Mouse (Mus musculus) induced T-regulatory cell, adult 2 months (primary cell): ENCODE results near the gene Abca5.
A peak's percentile ranks its signal among the peaks of the same experiment; 100 is the strongest.

ENCODE experiments used
- DNase-seq: peaks from one replicate; pipeline ENCODE4 v3.0.0-alpha.2; 2012; ENCODE audit warnings: low read depth

Abca5 gene

DNA sequence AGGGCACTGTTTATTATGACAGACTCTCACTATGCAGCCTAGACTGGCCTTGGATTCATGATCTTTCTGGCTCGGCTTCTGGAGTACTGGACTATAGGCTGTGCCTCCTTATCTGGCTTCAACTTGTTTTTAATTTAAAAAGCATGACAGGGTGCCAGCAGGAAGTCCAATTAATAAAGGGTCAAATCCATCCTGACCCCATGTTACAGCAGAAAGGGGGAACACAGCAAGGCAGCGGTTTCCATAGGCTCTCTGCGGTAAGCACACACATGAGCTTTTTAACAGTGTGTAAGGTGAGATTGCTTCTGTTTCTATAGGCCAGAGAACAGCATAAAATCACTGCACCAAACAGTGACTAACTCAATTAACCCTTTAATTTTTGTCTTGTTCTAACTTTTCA lies 34.1 kb downstream of the Abca5 start:
- no peak for DNase-seq

DNA sequence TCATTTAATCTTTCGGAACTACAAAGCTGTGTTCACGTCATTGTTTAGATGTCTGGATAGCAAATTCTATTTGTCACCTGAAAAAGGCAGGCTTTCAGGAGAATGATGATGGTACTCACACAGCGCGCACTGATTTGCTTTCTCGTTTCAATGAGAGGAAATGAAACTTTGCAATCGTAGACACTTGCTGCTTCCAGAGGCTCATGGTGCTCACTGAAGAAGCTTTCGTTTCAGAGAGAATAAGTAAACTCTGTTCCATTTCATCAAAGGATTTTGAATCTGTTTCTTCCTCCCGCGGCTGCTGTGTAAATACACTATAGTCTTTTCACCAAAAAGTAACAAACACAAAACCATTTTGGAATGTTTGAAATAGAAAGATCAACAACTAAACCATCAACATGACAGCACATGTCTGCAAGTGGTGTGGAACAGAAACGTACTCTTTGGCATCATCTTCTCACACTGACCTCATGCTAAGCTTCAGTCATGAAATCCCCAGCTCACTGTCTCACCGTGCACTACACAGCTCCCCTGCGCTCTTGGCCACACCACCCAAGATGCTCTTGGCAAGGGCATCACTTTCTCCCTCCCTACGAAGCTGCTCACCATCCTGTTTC lies 39.5 kb downstream of the Abca5 start:
- DNase-seq = no peak

DNA sequence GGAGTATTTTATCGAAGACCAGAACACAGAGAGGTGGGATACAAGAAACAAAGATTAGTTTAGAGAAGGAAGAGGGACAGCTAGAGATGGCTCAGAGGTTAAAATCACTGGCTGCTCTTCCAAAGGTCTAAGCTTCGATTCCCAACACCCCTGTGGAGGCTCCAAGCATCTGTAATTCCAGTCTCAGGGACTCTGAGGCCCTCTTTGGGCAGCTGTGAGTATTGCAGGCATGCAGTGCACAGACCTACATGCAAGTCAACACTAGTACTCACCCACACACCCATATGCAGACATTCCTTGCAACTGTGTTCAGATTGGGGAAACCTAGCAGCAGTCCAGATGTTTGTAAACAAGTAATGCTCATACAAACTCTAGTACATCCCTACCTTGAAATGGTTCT lies 46.9 kb downstream of the Abca5 start:
- no peak for DNase-seq

GRCm38 (mm10) chr11:110288423-110288822 lies 49.1 kb downstream of the Abca5 start:
- DNase-seq = no peak

DNA sequence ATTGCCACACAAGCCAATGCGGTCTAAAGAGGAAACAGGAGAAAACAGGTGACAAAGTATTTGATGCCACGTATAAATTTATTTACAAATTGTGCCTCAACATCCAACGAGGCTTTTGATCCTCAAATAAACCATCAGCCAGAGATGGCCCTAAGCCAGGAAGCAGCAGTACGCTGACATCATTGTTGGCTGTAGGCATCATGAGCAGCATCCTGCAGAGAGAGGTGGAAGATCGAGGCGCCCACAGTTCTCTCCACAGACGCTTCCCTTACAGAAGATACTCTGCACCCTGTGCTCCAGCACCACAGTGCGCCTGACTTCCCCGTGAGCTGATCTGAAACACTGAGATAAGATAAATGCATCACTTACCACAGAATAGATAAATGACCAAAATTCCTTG lies 49.8 kb downstream of the Abca5 start:
- DNase-seq = no peak

GRCm38 (mm10) chr11:110286331-110286730 lies 51.2 kb downstream of the Abca5 start:
- DNase-seq = no peak

DNA sequence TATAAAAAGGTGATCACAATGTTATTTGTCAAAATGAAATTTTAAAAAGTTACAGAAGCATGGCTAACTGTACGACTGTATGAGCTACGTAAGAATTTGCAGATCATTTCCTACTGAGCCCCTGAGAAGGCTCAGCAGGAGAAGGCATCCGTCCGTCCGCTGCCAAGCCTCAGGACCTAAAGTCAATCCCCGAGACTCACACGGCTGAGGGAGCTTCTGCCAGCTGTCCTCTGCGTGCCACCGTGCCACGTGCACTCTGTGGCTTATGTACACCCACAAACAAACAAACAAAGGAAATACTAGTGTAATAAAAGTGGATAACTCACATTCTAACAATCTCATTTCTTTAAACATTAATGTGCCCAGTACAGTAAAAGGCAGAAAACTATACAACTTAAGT lies 52.7 kb downstream of the Abca5 start:
- no peak for DNase-seq

DNA sequence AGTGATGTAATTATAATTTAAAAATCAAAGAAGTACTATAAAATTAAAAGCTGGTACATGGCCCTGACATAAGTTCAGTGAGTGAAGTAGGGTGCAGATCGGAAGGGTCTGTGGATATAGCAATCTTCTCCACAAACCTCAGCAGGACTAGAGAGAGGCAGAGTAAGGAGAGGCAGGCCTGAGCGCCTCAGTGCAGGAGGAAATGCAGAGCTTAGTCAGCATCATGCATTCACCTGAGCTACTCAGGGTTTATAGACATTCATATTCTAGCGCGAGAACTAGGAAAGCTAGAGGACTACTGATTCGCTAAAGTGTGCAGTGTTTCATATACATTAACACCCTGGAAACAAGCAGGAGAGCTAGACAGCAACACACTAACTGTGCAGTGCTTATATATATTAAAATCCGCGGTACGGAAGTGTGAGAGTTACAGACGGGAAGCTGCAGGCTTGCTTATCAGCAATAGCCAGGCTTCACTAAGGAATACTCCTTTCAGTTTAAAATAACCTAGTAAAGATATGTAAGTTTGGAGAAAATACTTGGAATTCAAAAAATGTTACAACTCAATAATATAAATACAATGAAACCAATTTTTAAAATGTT lies 53.2 kb downstream of the Abca5 start:
- no peak for DNase-seq

DNA sequence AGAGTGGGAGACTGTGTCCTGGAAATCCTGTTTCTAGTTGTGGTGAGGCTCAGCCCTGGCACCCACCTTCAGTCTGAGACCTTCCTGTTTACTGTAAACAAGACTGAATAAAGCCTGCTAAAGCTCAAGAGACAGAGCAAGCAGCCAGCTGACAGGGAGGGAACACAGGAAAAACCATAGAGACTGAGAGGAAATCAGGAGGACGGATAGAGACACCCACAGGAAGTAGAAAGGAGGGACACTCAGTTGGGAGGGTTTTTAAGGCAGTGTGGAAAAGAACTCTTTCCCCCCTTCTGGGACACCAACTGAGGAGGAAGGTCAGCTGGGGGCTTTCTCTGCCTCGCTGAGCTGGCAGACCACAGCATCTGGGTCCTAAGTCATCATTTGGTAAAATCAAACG lies 62.7 kb downstream of the Abca5 start:
- DNase-seq = no peak

- DNase-seq = peak; percentile 88
These were observed 65.8 kb downstream of the Abca5 start for GRCm38 (mm10) chr11:110271745-110272144.

- DNase-seq = peak; percentile 94
These were observed 69.2 kb downstream of the Abca5 start for GRCm38 (mm10) chr11:110268244-110268844.

DNA sequence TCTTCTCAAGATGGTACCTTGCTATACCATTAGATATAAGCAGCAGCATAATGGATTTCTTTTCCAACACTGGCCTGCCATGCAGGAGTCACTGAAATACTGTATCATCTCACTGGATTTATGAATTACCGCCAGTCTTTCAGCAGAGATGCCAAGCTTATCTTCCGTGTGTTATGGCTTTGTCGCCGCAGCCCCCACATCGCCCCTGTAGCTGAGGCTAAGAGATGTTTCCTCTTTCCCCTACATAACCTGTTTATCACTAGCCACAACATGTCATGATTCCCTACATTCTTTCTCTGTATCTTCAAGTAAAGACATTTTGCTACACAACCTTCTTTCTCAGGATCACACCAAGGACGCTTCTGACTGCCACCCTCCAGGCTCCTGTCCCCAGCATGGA lies 70.3 kb downstream of the Abca5 start:
- DNase-seq = no peak

DNA sequence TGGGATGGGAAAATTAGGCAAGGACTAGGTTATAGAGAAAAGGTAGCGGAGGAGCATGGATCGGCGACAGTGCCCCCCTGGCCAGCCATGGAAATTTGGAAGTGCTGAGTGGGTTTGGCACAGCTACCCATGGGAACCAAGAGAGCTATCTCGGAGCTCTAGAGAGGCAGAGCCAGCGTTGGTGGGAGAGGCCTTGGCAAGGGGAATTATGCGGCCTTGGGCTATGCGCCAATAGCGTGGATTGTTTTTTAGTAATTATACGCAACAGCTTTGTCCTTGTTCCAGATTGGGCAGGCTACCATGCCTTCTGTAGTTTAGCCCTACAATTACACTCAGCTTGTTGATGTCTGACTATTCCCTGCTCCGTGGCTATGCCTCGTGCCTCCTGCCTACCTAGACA lies 70.8 kb downstream of the Abca5 start:
- DNase-seq = no peak

DNA sequence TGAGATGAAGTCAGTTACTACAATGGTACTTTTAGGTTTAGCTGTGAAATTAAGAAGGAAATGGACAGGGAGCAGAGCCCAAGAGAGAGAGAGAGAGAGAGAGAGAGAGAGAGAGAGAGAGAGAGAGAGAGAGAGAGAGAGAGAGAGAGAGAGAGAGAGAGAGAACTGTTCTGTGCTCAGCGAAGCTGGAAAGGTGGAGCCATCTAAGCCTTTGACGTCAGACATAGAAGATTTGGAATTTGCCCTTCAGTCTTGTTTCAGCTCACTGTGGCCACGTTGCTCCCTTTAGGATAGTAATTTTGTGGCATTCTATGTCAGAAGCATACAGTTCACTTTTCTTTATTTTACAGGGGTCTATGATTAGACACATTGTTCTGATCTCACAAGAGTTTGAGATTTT lies 75.6 kb downstream of the Abca5 start:
- DNase-seq = no peak

- no peak for DNase-seq
These were observed 79.6 kb downstream of the Abca5 start for GRCm38 (mm10) chr11:110257911-110258310.

DNA sequence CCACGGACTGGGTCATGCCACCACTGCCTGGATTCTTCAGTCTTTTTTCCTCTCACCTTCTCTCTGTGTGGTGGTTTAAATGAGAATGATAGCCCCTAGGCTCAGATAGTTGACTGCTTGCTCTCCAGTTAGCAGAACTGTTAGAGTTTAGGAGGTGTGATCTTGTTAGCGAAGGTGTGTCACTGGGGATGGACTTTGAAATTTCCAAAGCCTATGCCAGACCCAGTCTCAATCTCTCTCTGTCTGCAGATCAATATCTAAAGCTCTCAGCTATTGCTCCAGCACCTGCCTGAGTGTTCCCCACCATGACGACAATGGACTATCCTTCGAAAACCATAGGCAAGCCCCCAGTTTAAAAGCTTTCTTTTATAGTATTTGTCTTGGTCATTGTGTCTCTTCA lies 80.5 kb downstream of the Abca5 start:
- no peak for DNase-seq

DNA sequence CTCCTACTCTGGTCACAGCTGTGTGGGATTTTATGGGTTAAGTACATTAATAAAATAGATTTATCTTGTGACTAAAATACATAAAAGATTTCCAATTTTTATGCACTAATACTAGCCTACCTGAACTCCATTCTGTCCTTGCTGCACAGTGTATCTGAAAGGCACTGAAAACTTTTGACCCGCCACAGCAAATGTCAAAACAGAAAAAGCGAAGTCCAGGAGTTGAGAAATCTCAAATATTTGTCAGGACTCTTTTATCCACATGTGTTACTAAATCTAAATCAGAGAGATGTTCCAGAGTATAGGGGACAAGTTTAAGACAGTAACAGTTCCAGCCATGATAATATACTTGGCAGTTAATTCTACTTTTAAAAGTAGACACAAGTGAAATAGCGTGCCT lies 85.3 kb downstream of the Abca5 start:
- DNase-seq = no peak

- DNase-seq = no peak
These were observed 86.0 kb downstream of the Abca5 start, which contains the start of gene Abca6 for GRCm38 (mm10) chr11:110251534-110251933. Gene Abca6, minus strand, starts transcription at chr11:110251776.

DNA sequence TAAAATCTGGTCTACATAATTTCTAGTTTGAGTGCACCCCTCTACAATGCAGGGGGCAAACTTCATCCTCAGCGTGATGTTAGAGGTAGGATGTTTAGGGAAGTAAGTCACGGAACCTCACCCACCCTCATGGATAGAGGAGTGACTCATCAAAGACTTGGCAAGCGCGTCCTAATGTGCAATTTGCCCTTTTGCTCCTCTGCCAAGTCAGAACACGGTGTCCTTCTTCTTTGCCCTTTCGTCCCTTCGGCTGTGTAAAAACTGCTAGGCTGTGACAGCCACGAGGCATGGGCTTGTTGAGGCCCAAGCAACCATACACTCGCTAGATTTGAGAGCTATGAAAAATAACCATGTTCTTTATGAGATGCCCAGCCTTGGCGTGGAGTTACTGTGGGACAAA lies 92.8 kb downstream of the Abca5 start:
- no peak for DNase-seq

GRCm38 (mm10) chr11:110237466-110237865 lies 100.0 kb downstream of the Abca5 start:
- no peak for DNase-seq

- DNase-seq = no peak
These were observed 104.5 kb downstream of the Abca5 start for GRCm38 (mm10) chr11:110232975-110233374.
